Mouse (Mus musculus): ENCODE measurements around the gene Plcb3.

Plcb3 gene

DNA sequence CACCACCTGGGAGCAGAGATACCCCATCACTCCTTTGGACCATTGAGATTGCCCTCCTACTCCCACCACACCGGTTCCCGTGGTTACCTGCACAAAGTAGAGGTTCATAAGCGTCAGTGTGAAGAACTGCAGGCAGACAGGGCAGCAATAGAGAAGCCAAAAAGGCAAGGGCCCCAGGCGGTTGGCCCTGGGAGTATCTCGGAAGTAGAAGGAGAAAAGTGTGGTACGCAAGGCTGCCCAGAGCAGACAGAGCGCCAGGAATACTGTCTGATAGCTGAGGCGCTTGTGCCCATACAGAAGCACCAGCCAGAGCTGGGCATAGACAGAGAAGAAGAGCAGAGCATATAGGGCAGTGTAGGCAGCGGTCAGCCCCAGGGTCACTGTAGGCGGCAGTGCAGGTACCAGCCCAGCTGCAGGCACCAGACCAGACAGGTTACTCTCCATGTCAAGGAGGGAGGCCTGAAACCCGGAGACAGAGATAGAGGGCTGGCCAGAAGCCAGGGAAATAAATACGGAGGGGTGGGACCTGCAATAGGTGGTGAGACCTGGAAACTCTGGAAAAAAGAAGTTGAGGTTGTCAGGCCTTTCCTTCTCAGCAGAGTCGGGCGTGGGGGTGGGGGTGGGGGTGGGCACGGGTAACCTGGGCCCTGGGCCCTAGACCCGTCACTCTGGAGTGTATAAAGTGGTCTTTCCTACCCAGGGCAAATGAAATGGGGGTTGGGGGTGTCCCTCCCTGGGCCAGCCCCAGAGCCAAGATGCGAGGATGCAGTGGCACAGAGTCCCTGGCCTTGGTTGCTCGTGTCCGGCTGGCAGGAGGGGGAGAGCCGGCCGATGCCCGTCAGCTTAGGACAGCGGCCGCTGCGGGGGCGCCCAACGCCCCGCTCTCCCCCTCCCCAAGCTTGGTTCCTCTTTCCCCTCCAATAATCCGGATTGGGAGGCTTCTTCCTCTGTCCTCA, 35.6 kb downstream of the Plcb3 start:
- no peak for DNase-seq (ENCODE audit: low spot score in 2 of 2)

DNA sequence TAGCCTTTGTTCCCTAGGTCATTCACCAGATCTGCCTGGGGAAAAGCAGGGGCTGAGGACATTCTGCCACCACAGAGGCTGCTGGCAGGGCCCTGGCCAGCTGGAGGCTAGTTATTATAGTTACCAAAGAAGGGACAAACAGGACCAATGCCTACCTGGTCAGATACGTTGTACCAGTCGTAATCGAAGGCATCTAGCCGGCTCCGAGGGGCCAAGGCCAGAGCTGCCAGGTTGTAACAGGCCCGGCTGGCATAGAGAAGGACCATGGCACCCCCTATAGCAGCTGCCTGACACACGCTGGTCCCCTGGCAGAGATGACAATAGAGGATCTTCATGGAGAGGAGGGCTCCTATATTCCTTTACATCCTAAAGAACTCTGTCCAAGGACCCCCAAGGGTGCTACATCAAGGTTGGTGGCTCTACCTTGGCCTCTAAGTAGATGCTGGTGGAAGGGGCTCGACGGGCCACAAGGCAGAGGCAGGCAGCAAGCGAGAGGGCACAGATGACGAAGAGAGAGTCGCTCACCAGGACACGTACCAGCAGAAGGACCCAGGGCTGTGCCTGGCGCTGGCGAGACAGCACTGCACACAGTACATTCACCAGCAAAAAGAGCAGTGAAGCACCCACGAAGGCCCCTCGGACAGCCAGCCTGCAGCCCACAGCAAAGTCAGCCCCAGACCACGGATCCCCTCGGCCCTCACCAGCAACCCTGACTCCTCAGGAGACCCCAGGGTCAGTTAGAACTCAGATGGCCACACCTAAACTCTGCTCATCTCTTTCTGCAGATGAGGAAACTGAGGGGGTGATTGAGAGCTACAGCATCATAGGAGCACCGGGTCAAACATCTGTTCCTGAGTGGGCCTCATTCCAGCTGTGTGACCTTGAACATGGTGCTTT, 36.9 kb downstream of the Plcb3 start:
- DNase-seq (ENCODE audit: low spot score in 2 of 2) = no peak

DNA sequence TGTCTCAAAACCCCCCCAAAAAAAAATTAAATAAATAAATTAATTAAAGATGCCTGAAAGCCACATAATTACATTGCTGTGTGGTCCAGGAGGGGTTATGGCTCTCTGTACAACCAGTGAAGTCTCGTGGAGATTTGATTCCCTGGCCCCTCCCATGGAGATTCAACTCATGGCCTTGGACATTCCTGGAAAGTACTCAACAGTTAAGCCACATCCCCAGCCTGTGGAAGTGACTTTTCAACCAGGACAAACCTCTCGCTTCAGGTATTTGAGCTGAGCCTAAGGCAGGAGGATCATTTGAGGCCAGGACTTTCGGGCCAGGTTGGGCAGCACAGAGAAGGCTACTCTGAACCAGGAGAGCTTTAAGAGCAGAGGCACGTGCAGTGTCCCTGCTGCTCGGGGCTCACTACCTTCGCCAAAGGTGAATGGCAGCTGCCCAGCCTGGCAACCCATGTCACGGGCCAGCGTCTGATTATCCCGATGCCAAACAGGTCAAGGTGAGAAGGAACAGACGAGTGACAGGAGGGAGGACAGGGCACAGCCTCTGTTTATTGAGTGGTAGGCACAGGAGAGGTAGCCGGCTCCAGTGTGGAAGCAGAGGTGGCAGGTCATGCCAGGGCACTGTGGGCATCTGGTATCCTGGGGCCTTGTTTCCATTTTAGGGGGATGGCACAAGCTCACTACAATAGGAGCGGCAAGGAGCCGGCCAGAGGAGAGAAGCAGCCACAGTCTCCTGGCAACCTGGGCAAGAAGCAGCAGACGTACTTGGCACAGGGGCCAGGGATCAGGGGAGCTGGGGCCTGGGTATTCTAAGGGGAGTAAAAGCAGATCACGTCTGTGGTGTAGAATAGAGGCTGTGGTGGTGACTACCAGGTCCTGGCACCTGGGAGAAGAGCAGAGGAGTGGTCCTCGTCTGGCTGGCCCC, 38.5 kb downstream of the Plcb3 start:
- DNase-seq (ENCODE audit: low spot score in 2 of 2) = no peak

GRCm38 (mm10) chr19:6936299-6936698, 40.0 kb downstream of the Plcb3 start:
- no peak for DNase-seq (ENCODE audit: low spot score in 2 of 2)

DNA sequence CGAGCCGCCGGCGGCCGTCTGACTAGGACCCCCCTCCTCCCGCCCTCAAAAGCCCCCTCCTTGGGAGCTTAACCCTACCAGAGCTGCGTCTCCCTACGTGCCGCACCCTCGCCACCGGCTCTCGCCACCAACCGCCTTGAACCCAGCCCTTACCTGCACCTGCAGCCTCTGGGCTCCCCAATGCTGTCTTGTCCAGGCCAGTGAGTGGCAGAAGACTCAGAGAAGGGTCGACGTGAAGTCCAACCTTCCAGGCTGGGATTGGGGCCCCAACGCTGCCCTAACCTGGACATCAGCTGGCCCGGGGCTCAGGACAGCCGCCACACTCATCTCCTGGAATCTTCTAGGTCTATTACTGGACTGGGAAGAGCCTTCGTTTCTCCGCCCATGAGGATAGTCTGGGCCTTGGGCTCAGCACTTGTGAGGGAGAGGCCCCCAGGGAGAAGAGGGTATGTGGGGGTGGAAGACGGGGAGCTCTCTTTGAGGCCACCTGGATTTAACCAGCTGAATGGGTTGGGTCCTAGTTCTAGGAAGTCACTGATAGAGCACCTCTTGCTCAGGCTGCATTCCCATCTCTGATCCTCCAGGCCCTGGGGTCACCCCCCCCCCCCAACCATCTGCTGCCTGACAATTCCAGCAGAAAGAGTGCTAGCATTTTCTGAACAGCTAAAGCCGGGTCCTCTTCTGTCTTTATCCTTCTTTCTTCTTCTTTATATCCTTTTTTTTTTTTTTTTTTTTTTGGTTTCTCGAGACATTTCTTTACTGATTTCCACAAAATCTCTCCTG, 41.9 kb downstream of the Plcb3 start, which contains the start of gene Kcnk4:
Kcnk4 (minus strand) TSS at position 321 of the 783 bp plus-strand sequence.
- no peak for DNase-seq (ENCODE audit: low spot score in 2 of 2)

DNA sequence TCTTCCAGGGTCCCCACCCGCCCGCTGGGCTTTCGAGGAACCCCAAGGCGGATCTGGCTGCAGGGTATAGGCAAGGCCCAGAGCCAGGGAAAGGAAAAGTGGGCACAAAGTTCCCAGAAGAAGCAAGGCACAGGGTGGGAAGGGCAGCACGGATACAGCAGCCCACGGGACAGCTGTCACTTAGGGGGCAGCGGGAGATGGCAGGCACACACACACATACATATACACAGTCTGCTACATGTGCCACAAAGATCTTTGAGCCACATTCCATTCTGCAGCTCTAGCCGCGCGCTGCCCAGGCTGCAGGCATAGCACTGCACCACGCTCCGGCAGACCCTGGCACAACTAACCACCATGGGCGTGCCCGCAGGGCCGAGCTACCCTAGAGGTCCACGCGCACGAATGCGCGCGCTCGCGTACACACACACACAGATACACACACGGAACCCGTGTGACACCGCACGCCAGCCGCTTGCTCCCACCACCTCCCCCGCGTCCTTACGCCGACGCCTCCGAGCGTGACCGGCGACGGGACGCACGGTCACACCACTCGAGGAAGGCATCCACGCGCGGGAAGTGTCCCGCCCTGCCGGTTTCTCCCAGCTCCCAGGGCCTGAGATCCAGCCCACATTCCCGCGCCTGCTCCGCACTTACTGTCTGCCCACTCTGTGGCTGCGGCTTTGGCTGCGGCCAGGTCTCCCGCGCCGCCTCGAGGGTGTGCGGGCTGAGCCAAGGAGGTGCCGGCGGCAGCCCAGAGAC, 42.7 kb downstream of the Plcb3 start:
- peak; percentile 71 to 72 for DNase-seq (ENCODE audit: low spot score in 2 of 2)

DNA sequence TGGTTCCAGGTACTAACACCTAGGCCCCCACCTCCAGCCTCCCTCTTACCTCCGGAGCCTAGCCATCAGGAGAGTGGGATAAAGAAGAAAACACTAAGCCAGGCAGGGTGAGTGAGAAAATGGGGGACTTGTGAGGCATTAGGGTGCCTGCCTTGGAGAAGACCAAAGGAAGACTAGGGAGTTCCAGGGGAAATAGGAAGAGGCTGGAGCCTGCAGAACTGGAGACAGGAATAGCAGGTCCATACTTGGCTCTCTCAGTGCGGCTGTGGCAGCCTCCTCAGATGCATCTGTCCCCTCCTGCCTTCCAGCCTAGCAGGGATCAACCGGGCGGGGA, 43.2 kb downstream of the Plcb3 start:
- no peak for DNase-seq (ENCODE audit: low spot score in 2 of 2)

GRCm38 (mm10) chr19:6932018-6932417, 44.3 kb downstream of the Plcb3 start:
- DNase-seq (ENCODE audit: low spot score in 2 of 2) = no peak

GRCm38 (mm10) chr19:6931002-6931401, 45.3 kb downstream of the Plcb3 start:
- DNase-seq (ENCODE audit: low spot score in 2 of 2) = no peak

DNA sequence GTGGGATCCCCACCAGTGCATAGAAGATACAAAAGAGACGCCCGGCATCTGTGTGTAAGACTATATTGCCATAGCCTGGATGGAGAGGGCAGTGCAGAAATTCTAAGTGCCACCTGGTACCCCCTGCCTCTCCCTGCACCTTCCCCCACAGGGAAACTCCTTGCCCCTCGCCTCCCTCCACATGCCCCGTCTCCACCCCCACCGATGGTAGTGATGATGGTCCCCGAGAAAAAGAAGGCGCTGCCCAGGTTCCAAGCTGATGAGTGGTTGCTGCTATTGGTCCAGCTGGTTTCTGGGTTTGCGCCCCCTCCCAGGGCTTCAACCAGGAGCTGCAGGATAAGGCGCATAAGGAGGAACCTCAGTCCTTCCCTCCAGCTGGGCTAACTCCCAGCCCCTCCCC, 48.2 kb downstream of the Plcb3 start:
- no peak for DNase-seq (ENCODE audit: low spot score in 2 of 2)

- DNase-seq (ENCODE audit: low spot score in 2 of 2) = no peak
Measured at GRCm38 (mm10) chr19:6926559-6927255, 49.6 kb downstream of the Plcb3 start.

DNA sequence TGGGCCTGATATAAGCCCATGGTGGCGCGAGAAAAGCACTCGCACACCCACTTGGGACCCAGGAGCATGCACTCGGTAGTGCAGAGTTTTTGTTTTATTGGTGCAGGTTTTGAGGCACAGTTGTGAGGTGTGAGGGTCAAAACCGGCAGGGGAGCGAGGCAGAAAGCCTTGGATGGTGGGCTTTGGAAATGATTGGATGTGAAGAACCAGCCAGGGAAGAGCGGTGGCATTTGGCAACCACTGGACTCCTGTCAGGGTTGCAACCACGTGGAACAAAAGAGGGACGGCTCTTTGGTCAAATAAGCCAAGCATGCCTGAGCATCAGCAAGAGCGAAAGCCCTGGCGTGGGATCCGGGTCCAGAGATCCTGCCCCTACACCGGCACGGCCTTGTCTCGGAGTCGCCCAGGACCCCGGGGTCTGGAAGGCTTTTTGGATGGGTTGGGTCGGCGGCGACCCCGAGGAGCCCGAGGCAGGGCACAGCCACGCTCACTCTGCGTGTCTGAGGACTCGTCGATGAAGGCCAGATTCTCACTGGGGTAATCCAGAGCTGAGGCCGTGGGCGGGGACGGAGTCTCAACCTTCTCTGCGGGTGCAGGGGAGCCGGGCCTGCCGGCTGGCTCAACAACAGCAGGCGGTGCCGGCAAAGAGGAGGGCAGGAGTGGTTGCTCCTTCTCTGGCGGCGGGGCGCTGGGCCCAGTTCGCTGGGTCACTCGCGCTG, 50.5 kb downstream of the Plcb3 start:
- DNase-seq (ENCODE audit: low spot score in 2 of 2) = no peak

DNA sequence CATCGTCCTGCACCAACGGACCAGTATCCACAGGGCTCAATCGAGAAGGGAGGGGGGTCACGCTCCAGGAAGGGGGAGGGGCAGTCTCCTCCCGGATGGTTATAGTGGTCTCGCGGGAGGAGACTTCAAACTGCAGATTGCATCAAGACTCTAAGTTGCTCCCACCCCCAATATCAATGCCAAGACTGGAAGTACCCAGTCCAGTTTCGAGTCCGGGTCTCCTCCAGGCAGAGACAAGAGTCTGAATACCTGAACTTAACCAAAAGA, 51.0 kb downstream of the Plcb3 start, which contains the start of gene Catsperz:
Catsperz (minus strand) TSS at position 74 of the 267 bp plus-strand sequence.
- DNase-seq (ENCODE audit: low spot score in 2 of 2) = no peak

GRCm38 (mm10) chr19:6924461-6925306, 51.6 kb downstream of the Plcb3 start:
- peak; percentile 88 to 93 for DNase-seq (ENCODE audit: low spot score in 2 of 2)

GRCm38 (mm10) chr19:6922901-6923735, 53.2 kb downstream of the Plcb3 start:
- DNase-seq (ENCODE audit: low spot score in 2 of 2) = no peak

GRCm38 (mm10) chr19:6921647-6922567, 54.4 kb downstream of the Plcb3 start, which contains the start of gene Esrra:
Gene Esrra, minus strand, starts transcription at chr19:6921813.
- DNase-seq (ENCODE audit: low spot score in 2 of 2) = peak; percentile 100
